Mouse (Mus musculus) liver, embryonic 14.5 days (tissue): Measurements from ENCODE around the gene Aldh1l1. TPM values are rescaled to one million over a fixed set of nuclear protein-coding genes. Genes with fewer than 3 reads are reported as not detected.

Source experiments
- ATAC-seq: fragments of 200-750 bp; cut with Nextera tagmentation; 2 replicates; pipeline ENCODE4 v1.8.0; 2017; ENCODE audit warnings: moderate number of reproducible peaks, mild to moderate bottlenecking, moderate library complexity; ENCODE audit not compliant: insufficient read depth
- DNase-seq, 3 experiments: peaks; one replicate each; pipeline ENCODE4 v3.0.0-alpha.2; 2012 to 2013; ENCODE audit warnings: low read depth in 3 of 3, low spot score in 3 of 3
- H3K27ac ChIP-seq: fragments of 300-500 bp; sonication (generic); 2 replicates; pipeline ENCODE4 v1.5.1; 2014; ENCODE audit warnings: moderate library complexity, mild to moderate bottlenecking, control low read depth, inconsistent platforms
- H3K27me3 ChIP-seq: fragments of 300-500 bp; sonication (generic); 2 replicates; pipeline ENCODE4 v1.6.1; 2014; ENCODE audit warnings: mild to moderate bottlenecking, low read length, moderate library complexity; ENCODE audit not compliant: control insufficient read depth, insufficient read depth
- H3K36me3 ChIP-seq: fragments of 300-500 bp; sonication (generic); replicated peaks from 2 replicates; pipeline ENCODE4 v1.6.1; 2014; ENCODE audit warnings: low read depth; ENCODE audit not compliant: control insufficient read depth, insufficient read depth
- H3K4me1 ChIP-seq, 2 experiments: fragments of 200-500 bp in 1 of 2; fragments of 300-500 bp in 1 of 2; sonication (generic) in 1 of 2; replicated peaks; 2 replicates each; pipeline ENCODE4 v1.6.1; 2012 to 2014; ENCODE audit warnings: antibody characterized with exemption in 1 of 2, inconsistent platforms in 1 of 2, low read length in 1 of 2; ENCODE audit not compliant: control insufficient read depth in 2 of 2, insufficient read depth in 2 of 2
- H3K4me2 ChIP-seq: fragments of 300-500 bp; sonication (generic); 2 replicates; pipeline ENCODE4 v1.6.1; 2014; ENCODE audit warnings: low read depth, mild to moderate bottlenecking, control low read depth, moderate library complexity
- H3K4me3 ChIP-seq, 2 experiments: fragments of 200-500 bp in 1 of 2; fragments of 300-500 bp in 1 of 2; sonication (generic) in 1 of 2; 2 replicates each; pipeline ENCODE4 v1.5.1; 2012 to 2014; ENCODE audit warnings: low read depth in 2 of 2, low read length in 2 of 2, mild to moderate bottlenecking in 2 of 2, control low read depth in 1 of 2, inconsistent platforms in 1 of 2, moderate library complexity in 1 of 2; ENCODE audit not compliant: insufficient read depth in 1 of 2
- H3K9ac ChIP-seq: fragments of 300-500 bp; sonication (generic); replicated peaks from 2 replicates; pipeline ENCODE4 v1.6.1; 2014; ENCODE audit warnings: mild to moderate bottlenecking, control low read depth, moderate library complexity
- H3K9me3 ChIP-seq: fragments of 300-500 bp; sonication (generic); 2 replicates; pipeline ENCODE4 v1.6.1; 2016; ENCODE audit warnings: low read length, mixed read lengths; ENCODE audit not compliant: control insufficient read depth
- CTCF ChIP-seq: IDR thresholded peaks from 2 replicates; pipeline ENCODE4 v1.5.1; 2016; ENCODE audit warnings: antibody characterized with exemption, low read depth, control low read depth
- EP300 ChIP-seq: IDR thresholded peaks from 2 replicates; pipeline ENCODE4 v1.6.1; 2016; ENCODE audit warnings: antibody characterized with exemption, low read depth
- WGBS: fragments of 180-500 bp; shearing (Covaris S2); extraction: QIAGEN DNeasy Blood & Tissue Kit; methylation state at CpG from one replicate; pipeline ENCODE4 v1.1.7; 2014; ENCODE audit not compliant: insufficient replicate concordance; 5-methylcytosine and 5-hydroxymethylcytosine counted together
- polyA plus RNA-seq, 2 experiments: library from polyadenylated mRNA; depleted of rRNA in 1 of 2; stranded (reverse) in 1 of 2; unstranded in 1 of 2; fragments of >200 nt; fragmentation: Nextera tagmentation in 1 of 2; extraction: Ambion mirVana in 1 of 2; gene quantifications; 2 replicates each; pipeline versions ENCODE4 v1.2.1 to v1.2.3; 2012 to 2014

Gene Aldh1l1
- polyA plus RNA-seq, 2 experiments: 9.2 to 10.6 TPM

GRCm38 (mm10) chr6:90494155-90494554, 7.9 kb downstream of the Aldh1l1 start:
- no peak overlapping the region for H3K9ac ChIP-seq
- H3K27ac ChIP-seq: no peak overlapping the region
- WGBS: 30% methylated on average over 3 of the region's 3 CpGs
- no peaks in the 10 kb centered on the region for H3K36me3 ChIP-seq
- DNase-seq: no peak
- H3K9me3 ChIP-seq: no peaks in the 10 kb centered on the region
- no peaks in the 10 kb centered on the region for H3K27me3 ChIP-seq
- H3K4me2 ChIP-seq: no peak overlapping the region
- no peak for TF ChIP-seq EP300
- no peak for TF ChIP-seq CTCF
- ATAC-seq: no peak
- no peak overlapping the region for H3K4me3 ChIP-seq
- H3K4me1 ChIP-seq: peaks cover 0 to 5% of the 10 kb centered on the region in 2 experiments; a peak in 1 of 4 replicates

GRCm38 (mm10) chr6:90494566-90494965, 8.3 kb downstream of the Aldh1l1 start:
- 55% methylated on average over 3 of the region's 3 CpGs for WGBS
- Histone ChIP-seq H3K9ac (no peak overlapping the region), H3K4me1 (peaks cover 0 to 5% of the 10 kb centered on the region in 2 experiments; a peak in 1 of 4 replicates), H3K36me3 (no peaks in the 10 kb centered on the region), H3K27me3 (no peaks in the 10 kb centered on the region), H3K4me3 (no peak overlapping the region), H3K27ac (no peak overlapping the region), H3K4me2 (no peak overlapping the region), H3K9me3 (no peaks in the 10 kb centered on the region)
- ATAC-seq (no peak), DNase-seq (no peak)
- TF ChIP-seq CTCF: no peak
- no peak for TF ChIP-seq EP300

- H3K9ac ChIP-seq: no peak overlapping the region
- no peaks in the 10 kb centered on the region for H3K9me3 ChIP-seq
- no peak overlapping the region for H3K4me2 ChIP-seq
- DNase-seq: no peak
- TF ChIP-seq EP300: no peak
- no peak for TF ChIP-seq CTCF
- WGBS: 53% methylated on average over 7 of the region's 7 CpGs
- H3K27me3 ChIP-seq: no peaks in the 10 kb centered on the region
- ATAC-seq: no peak
- H3K36me3 ChIP-seq: no peaks in the 10 kb centered on the region
- H3K4me1 ChIP-seq: peaks cover 0 to 5% of the 10 kb centered on the region in 2 experiments; a peak in 1 of 4 replicates
- no peak overlapping the region for H3K27ac ChIP-seq
- H3K4me3 ChIP-seq: no peak overlapping the region
These were observed 9.2 kb downstream of the Aldh1l1 start for GRCm38 (mm10) chr6:90495282-90495912.

- no peak overlapping the region for H3K9ac ChIP-seq
- no peak overlapping the region for H3K4me3 ChIP-seq
- no peak for DNase-seq
- TF ChIP-seq EP300 (no peak), CTCF (no peak)
- peaks cover 0 to 5% of the 10 kb centered on the region in 2 experiments; a peak in 1 of 4 replicates for H3K4me1 ChIP-seq
- no peak overlapping the region for H3K27ac ChIP-seq
- 47% methylated on average over 3 of the region's 3 CpGs for WGBS
- H3K36me3 ChIP-seq: no peaks in the 10 kb centered on the region
- H3K4me2 ChIP-seq: no peak overlapping the region
- ATAC-seq: no peak
- no peaks in the 10 kb centered on the region for H3K27me3 ChIP-seq
- H3K9me3 ChIP-seq: no peaks in the 10 kb centered on the region
These were observed 10.0 kb downstream of the Aldh1l1 start for GRCm38 (mm10) chr6:90496217-90496616.

GRCm38 (mm10) chr6:90499509-90499908, 13.3 kb downstream of the Aldh1l1 start:
- WGBS: 44% methylated on average over 4 of the region's 4 CpGs
- TF ChIP-seq EP300 (no peak), CTCF (no peak)
- Histone ChIP-seq H3K4me3 (no peak overlapping the region), H3K36me3 (no peaks in the 10 kb centered on the region), H3K4me2 (no peak overlapping the region), H3K9me3 (no peaks in the 10 kb centered on the region), H3K27ac (no peak overlapping the region), H3K9ac (no peak overlapping the region), H3K27me3 (no peaks in the 10 kb centered on the region), H3K4me1 (0 out of 4 replicates have a peak, but pooled peaks cover 0 to 2% of the 10 kb centered on the region in 2 experiments)
- ATAC-seq (no peak), DNase-seq (no peak)
